Mouse (Mus musculus): ENCODE results near the gene Zfp978.
A peak's percentile ranks its signal among the peaks of the same experiment; 100 is the strongest.
"Not testable (repeated sequence)": the region's sequence is repeated elsewhere in the genome, so short reads cannot be mapped to it uniquely, and the experiment has no call there.

Gene Zfp978

GRCm38 (mm10) chr4:147416365-147416764 lies 55.3 kb downstream of the Zfp978 start:
- peak in 1 of 2 experiments; percentile 35 for DNase-seq

GRCm38 (mm10) chr4:147417157-147417778 lies 56.2 kb downstream of the Zfp978 start:
- peak in 1 of 2 experiments; percentile 33 for DNase-seq

- no peak for DNase-seq
These were observed 56.8 kb downstream of the Zfp978 start for GRCm38 (mm10) chr4:147417921-147418320.

GRCm38 (mm10) chr4:147418333-147418732 lies 57.2 kb downstream of the Zfp978 start:
- not testable (repeated sequence) for DNase-seq

GRCm38 (mm10) chr4:147419190-147419589 lies 58.1 kb downstream of the Zfp978 start:
- DNase-seq: peak in 1 of 2 experiments; percentile 42

GRCm38 (mm10) chr4:147419756-147420590 lies 58.9 kb downstream of the Zfp978 start:
- not testable (repeated sequence) for DNase-seq

GRCm38 (mm10) chr4:147420794-147421193 lies 59.7 kb downstream of the Zfp978 start:
- DNase-seq: no peak

GRCm38 (mm10) chr4:147421316-147421715 lies 60.2 kb downstream of the Zfp978 start:
- DNase-seq: not testable (repeated sequence)

- peak in 1 of 2 experiments; percentile 35 for DNase-seq
These were observed 62.0 kb downstream of the Zfp978 start for GRCm38 (mm10) chr4:147423140-147423539.

GRCm38 (mm10) chr4:147423641-147424298 lies 62.7 kb downstream of the Zfp978 start:
- peak in 1 of 2 experiments; percentile 47 for DNase-seq

GRCm38 (mm10) chr4:147424404-147424803 lies 63.3 kb downstream of the Zfp978 start:
- DNase-seq: not testable (repeated sequence)

GRCm38 (mm10) chr4:147425615-147426347 lies 64.7 kb downstream of the Zfp978 start:
- peak in 1 of 2 experiments; percentile 40 for DNase-seq

GRCm38 (mm10) chr4:147430651-147431050 lies 69.5 kb downstream of the Zfp978 start:
- peak in 1 of 2 experiments; percentile 31 for DNase-seq

- DNase-seq: peak in 1 of 2 experiments; percentile 45
These were observed 70.8 kb downstream of the Zfp978 start for GRCm38 (mm10) chr4:147431696-147432442.

GRCm38 (mm10) chr4:147432443-147432790 lies 71.3 kb downstream of the Zfp978 start:
- DNase-seq: peak in 1 of 2 experiments; percentile 35

GRCm38 (mm10) chr4:147433017-147433416 lies 71.9 kb downstream of the Zfp978 start:
- peak in 1 of 2 experiments; percentile 38 for DNase-seq

- DNase-seq: peak in 1 of 2 experiments; percentile 33
These were observed 72.8 kb downstream of the Zfp978 start for GRCm38 (mm10) chr4:147433874-147434273.
